Mouse (Mus musculus) hindbrain, embryonic 12.5 days (tissue): ENCODE measurements around the gene Cd59a. TPM values are rescaled to one million over a fixed set of nuclear protein-coding genes. Genes with fewer than 3 reads are reported as not detected.
A peak's percentile ranks its signal among the peaks of the same experiment; 100 is the strongest.

Experiments used
- ATAC-seq: fragments of 200-750 bp; cut with Nextera tagmentation; 2 replicates; pipeline ENCODE4 v1.8.0; 2017; ENCODE audit warnings: moderate TSS enrichment; ENCODE audit not compliant: low FRiP score
- H3K27ac ChIP-seq: fragments of 300-500 bp; sonication (generic); 2 replicates; pipeline ENCODE4 v1.5.1; 2016; ENCODE audit warnings: mild to moderate bottlenecking
- H3K27me3 ChIP-seq: fragments of 300-500 bp; sonication (generic); 2 replicates; pipeline ENCODE4 v1.6.1; 2016; ENCODE audit warnings: mild to moderate bottlenecking
- H3K36me3 ChIP-seq: fragments of 300-500 bp; sonication (generic); 2 replicates; pipeline ENCODE4 v1.6.1; 2016; ENCODE audit warnings: mild to moderate bottlenecking
- H3K4me1 ChIP-seq: fragments of 300-500 bp; sonication (generic); 2 replicates; pipeline ENCODE4 v1.6.1; 2016
- H3K4me2 ChIP-seq: fragments of 300-500 bp; sonication (generic); replicated peaks from 2 replicates; pipeline ENCODE4 v1.6.1; 2016; ENCODE audit warnings: mild to moderate bottlenecking
- H3K4me3 ChIP-seq: fragments of 300-500 bp; sonication (generic); 2 replicates; pipeline ENCODE4 v1.5.1; 2016; ENCODE audit warnings: mild to moderate bottlenecking
- H3K9ac ChIP-seq: fragments of 300-500 bp; sonication (generic); 2 replicates; pipeline ENCODE4 v1.6.1; 2016; ENCODE audit warnings: mild to moderate bottlenecking, moderate library complexity
- H3K9me3 ChIP-seq: fragments of 300-500 bp; sonication (generic); replicated peaks from 2 replicates; pipeline ENCODE4 v1.6.1; 2016; ENCODE audit warnings: mild to moderate bottlenecking
- WGBS: fragments of 180-500 bp; shearing (Covaris S2); methylation state at CpG from one replicate; pipeline ENCODE4 v1.1.7; 2016; 5-methylcytosine and 5-hydroxymethylcytosine counted together
- polyA plus RNA-seq: library from polyadenylated mRNA; unstranded; fragments of >200 nt; fragmentation: Nextera tagmentation; extraction: Ambion mirVana; gene quantifications from 2 replicates; pipeline ENCODE4 v1.2.1, GENCODE M21; 2016

The Cd59a gene
- polyA plus RNA-seq, 1 experiment from 2014 or later: 23.2 TPM

DNA sequence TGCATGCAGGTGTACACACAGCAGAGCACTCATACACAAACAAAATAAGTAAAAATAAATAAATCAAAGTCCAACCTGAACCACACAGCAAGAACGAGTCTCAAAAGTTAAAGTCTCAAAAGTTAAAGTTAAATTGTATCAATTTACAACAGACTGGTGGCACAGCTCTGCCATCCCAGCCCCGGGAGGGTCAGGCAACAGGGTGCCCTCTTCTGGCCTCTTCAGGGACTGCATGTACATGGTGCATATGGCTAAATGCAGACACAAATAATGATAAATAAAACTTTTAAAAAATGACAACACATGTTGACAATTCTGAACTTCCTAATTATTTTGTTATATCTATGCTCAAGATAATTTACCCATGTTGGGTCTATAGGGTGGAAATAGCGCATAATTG lies 35.4 kb downstream of the Cd59a start:
- WGBS: 71% methylated on average over 3 of the region's 3 CpGs
- Histone ChIP-seq H3K4me1 (no peaks in the 10 kb centered on the region), H3K9me3 (no peaks in the 10 kb centered on the region), H3K36me3 (no peaks in the 10 kb centered on the region), H3K27me3 (peaks cover 6% of the 10 kb centered on the region; the same call in 1 of the 2 replicates), H3K9ac (no peak overlapping the region), H3K27ac (no peak overlapping the region), H3K4me3 (no peak overlapping the region), H3K4me2 (no peak overlapping the region)
- no peak for ATAC-seq

DNA sequence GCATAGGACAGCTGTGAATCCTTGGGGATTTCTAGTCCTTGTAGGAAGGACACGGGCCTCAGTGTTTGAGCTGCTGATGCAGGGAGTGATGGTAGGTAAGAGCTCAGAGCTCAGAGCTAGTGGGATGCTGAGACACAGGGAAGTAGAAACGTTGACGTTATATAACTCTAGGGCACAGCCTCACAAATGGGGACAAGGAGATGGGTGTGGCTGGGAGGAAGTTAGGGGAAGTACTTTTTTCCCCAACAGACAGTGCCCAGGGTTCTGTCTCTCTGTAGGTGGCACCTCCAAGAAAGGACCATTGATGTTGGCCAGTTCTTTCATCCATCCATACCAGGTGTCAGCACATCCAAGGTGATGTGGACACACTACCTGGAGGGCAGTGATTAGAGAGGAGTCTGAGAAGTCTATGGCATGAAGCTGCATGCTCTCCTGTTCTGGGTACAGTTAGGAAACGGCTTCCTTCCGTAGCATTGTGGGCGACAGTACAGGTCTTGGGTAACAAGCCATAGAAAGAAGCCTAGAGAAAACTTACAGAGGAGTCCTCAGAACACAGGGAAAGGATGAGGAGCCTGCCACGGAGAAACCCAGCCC lies 36.8 kb downstream of the Cd59a start:
- Histone ChIP-seq H3K9me3 (no peaks in the 10 kb centered on the region), H3K4me3 (no peak overlapping the region), H3K27ac (no peak overlapping the region), H3K9ac (no peak overlapping the region), H3K4me1 (no peaks in the 10 kb centered on the region), H3K27me3 (no peaks in the 10 kb centered on the region), H3K36me3 (no peaks in the 10 kb centered on the region), H3K4me2 (no peak overlapping the region)
- WGBS: 76% methylated on average over 7 of the region's 7 CpGs
- no peak for ATAC-seq

DNA sequence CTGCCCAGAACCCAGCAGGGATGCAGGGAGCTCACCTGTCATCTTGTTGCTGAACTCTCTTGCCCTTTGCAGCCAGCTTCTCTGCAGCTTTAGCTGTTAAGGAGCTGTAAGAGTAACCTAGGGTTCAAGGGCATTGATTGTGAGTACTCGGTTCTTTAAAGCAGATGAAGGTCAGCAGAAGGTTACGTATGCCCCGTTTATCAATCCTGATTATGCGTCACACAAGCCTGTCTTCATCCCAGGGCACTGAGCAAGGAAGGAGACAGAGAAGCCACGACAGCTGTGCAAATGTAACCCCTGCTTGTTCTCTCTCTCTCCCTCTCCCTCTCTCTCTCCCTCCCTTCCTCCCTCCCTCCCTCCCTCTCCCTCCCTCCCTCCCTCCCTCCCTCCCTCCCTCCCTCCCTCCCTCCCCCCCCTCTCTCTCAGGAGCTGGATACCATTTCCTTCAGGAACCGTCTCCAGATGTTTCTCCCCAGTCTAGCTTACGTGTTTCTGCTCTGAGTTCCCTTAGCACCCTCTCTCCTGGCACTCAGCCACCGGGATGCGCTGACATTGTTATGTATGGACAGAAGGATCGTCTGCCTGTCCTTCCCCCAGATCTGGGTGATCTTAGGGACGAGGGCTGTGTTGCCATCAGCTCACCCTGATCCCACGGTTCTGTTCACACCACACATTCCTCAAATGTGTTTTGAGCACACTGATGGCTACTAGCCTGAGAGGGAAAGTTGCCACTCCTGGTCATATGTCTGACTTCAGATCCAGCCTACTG lies 37.6 kb downstream of the Cd59a start:
- 53% methylated on average over 11 of the region's 12 CpGs for WGBS
- no peak overlapping the region for H3K4me3 ChIP-seq
- no peak for ATAC-seq

DNA sequence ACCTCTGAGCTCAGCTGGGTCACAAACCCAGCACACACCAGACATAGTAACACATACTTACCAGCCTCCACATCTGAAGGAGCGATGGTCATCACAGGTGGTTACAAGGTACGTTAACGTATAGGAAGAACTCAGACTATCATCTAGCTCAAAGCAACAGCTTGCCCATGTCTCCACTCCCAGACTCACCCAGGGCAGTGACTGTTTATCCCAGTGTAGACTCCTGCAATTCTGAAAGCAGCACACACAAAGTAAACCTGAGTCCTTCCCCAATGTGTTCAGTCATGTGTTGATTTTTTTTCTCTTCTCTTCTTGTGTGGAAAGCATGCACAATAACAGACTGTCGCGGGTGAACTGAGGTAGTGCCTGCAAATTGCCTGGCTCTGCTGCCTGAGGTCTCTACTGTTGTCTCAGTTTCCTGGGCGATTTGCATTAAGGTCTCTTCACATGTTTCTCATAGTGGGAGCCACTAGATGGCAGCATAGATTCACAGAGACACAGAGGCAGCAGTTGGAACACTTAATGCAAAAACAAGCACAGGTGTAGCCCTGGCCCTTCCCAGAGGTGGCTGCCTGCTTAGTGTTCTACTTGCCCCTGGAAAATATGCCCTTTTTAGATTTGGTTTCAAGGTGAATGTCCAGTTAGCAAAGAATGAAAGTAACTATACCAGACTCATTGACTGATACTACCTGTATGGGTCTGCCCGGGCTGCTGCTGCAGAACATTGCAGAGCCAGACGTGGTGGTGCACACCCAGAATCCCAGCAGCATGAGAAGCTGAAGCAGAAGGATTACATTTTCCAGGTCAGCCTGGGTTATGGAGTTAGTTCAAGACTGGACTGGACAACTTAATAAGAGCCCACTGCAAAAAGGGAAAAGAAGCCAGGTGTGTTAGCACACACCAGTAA lies 38.8 kb downstream of the Cd59a start:
- Histone ChIP-seq H3K36me3 (no peaks in the 10 kb centered on the region), H3K9ac (no peak overlapping the region), H3K4me3 (no peak overlapping the region), H3K27ac (no peak overlapping the region), H3K4me2 (no peak overlapping the region), H3K27me3 (no peaks in the 10 kb centered on the region), H3K9me3 (no peaks in the 10 kb centered on the region), H3K4me1 (no peaks in the 10 kb centered on the region)
- 47% methylated on average over 8 of the region's 8 CpGs for WGBS
- peak; percentile 56 for ATAC-seq

More for the DNA sequence above, 37.6 kb downstream of the Cd59a start:
- no peak overlapping the region for H3K9ac ChIP-seq
- no peak overlapping the region for H3K27ac ChIP-seq
- no peaks in the 10 kb centered on the region for H3K27me3 ChIP-seq
- H3K36me3 ChIP-seq: no peaks in the 10 kb centered on the region
- H3K4me2 ChIP-seq: no peak overlapping the region
- no peaks in the 10 kb centered on the region for H3K4me1 ChIP-seq
- H3K9me3 ChIP-seq: no peaks in the 10 kb centered on the region

DNA sequence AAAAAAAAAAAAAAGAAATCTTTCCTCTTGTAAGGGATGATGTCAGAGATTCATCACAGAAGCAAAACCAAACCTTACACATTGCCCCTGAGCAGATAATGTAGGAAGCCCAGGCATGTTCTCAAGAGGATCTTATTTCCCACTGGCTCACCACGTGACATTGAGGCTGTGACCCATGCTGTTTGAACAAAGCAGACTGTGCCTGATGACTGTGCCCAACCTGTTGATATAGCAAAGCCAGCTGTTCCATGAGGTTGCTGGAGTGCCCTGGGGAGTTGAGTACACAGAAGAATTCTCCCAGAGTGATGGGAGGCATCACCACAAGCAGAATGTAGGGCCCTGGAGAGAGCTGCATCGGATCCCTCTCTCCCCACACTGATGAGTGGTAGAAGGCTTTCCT lies 40.3 kb downstream of the Cd59a start:
- Histone ChIP-seq H3K27me3 (no peaks in the 10 kb centered on the region), H3K4me3 (no peak overlapping the region), H3K9ac (no peak overlapping the region), H3K4me2 (no peak overlapping the region), H3K36me3 (no peaks in the 10 kb centered on the region), H3K4me1 (no peaks in the 10 kb centered on the region), H3K27ac (no peak overlapping the region), H3K9me3 (no peaks in the 10 kb centered on the region)
- WGBS: 65% methylated on average over 2 of the region's 2 CpGs
- no peak for ATAC-seq

DNA sequence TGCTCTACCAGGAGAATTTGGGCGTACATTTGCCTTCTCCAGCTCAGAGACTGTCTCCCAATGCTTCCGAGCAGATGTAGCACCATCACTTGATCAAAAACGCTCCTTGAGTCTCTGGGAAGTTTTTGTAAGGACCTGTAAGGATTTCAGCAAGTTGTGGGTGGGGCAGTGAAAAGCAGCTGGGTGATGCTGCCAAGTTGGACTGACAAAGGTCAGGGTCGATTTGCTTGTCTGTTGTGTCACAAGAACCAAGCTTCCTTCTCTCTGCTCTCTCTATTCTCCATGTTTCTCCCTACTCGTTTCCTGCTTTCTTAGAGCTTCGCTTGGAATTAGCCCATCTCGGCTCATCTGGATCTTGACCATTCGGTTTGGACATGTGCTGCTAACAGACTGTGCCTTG lies 46.5 kb downstream of the Cd59a start:
- Histone ChIP-seq H3K4me3 (no peak overlapping the region), H3K4me2 (no peak overlapping the region), H3K36me3 (no peaks in the 10 kb centered on the region), H3K27ac (no peak overlapping the region), H3K4me1 (no peaks in the 10 kb centered on the region), H3K9me3 (no peaks in the 10 kb centered on the region), H3K27me3 (no peaks in the 10 kb centered on the region), H3K9ac (no peak overlapping the region)
- ATAC-seq: no peak
- 91% methylated on average over 8 of the region's 8 CpGs for WGBS

DNA sequence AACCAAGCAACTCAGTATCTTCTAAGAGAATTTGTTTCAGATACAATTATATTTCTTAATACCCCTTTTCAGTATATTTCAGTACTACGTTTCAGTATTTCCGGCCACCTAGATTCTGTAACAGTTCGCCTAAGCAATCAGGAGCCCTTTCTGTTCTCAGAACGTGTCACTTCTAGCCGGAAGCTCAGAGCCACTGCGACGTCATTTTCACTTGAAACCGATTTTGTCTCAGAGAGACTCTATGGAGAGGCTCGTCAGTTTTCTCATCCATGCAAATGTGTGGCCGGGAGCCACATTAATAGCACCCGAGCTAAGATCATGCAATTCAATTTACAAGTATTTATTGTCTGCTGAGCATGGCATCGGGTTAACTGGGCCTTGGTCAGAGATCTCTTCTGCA lies 48.4 kb downstream of the Cd59a start:
- no peak for ATAC-seq
- no peak overlapping the region for H3K9ac ChIP-seq
- no peak overlapping the region for H3K4me2 ChIP-seq
- no peaks in the 10 kb centered on the region for H3K9me3 ChIP-seq
- H3K4me1 ChIP-seq: no peaks in the 10 kb centered on the region
- H3K36me3 ChIP-seq: no peaks in the 10 kb centered on the region
- H3K4me3 ChIP-seq: no peak overlapping the region
- H3K27ac ChIP-seq: no peak overlapping the region
- WGBS: 91% methylated on average over 12 of the region's 12 CpGs
- H3K27me3 ChIP-seq: no peaks in the 10 kb centered on the region

DNA sequence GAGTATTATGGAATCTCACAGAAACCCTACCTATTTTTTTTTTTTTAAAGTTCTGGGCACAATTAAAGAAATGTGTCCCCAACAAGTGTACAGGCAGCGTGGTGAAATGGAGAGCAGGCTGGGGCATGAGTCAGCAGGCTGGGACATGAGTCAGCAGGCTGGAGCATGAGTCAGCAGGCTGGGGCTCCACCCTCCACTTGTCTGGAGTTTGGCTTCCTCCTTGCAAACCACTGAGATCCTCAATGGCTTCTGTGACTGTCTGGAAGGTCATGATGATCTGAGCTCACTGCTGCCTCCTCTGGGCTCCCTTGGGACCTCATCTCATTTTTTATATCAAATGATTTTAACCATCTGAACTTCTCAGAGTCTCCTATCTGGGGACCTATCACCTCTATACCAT lies 50.4 kb downstream of the Cd59a start:
- Histone ChIP-seq H3K4me1 (no peaks in the 10 kb centered on the region), H3K9me3 (no peaks in the 10 kb centered on the region), H3K4me2 (no peak overlapping the region), H3K9ac (no peak overlapping the region), H3K27me3 (no peaks in the 10 kb centered on the region), H3K4me3 (no peak overlapping the region), H3K27ac (no peak overlapping the region), H3K36me3 (no peaks in the 10 kb centered on the region)
- 80% methylated on average over 1 of the region's 1 CpGs for whole genome bisulfite sequencing
- no peak for ATAC-seq

DNA sequence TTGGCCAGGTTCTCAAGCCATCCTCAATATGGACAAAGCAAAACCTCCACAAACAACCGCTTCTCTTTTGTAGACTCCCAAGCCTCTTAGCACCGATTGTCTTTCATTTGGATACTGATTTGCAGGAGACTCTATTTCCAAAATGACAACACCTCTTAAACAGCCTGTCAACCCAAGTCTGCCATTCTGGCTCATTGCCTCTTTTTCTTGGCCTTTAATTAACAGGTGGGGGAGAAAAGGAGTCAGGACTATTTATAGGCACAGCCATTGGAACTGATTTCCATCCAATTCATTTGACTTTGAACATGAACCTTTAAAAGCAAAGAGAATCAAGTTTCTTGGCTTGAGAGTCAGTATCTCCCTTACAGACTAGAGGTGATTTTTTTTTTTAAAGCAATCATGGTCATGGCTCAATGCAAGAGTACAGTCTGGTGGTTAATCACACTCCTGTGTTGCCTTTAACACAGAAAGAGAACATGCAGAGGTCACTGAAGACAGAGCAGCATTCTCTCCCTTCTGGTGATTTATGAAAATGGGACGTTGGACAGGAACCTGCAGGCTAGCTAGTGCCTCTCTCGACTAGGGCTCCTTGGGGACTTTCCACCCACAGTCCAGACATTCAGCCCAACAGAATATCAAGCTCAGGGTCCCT lies 52.4 kb downstream of the Cd59a start:
- WGBS: 80% methylated on average over 4 of the region's 4 CpGs
- no peaks in the 10 kb centered on the region for H3K4me1 ChIP-seq
- no peak overlapping the region for H3K9ac ChIP-seq
- no peak overlapping the region for H3K27ac ChIP-seq
- H3K27me3 ChIP-seq: no peaks in the 10 kb centered on the region
- H3K4me2 ChIP-seq: no peak overlapping the region
- no peaks in the 10 kb centered on the region for H3K36me3 ChIP-seq
- ATAC-seq: no peak
- no peak overlapping the region for H3K4me3 ChIP-seq
- H3K9me3 ChIP-seq: no peaks in the 10 kb centered on the region

DNA sequence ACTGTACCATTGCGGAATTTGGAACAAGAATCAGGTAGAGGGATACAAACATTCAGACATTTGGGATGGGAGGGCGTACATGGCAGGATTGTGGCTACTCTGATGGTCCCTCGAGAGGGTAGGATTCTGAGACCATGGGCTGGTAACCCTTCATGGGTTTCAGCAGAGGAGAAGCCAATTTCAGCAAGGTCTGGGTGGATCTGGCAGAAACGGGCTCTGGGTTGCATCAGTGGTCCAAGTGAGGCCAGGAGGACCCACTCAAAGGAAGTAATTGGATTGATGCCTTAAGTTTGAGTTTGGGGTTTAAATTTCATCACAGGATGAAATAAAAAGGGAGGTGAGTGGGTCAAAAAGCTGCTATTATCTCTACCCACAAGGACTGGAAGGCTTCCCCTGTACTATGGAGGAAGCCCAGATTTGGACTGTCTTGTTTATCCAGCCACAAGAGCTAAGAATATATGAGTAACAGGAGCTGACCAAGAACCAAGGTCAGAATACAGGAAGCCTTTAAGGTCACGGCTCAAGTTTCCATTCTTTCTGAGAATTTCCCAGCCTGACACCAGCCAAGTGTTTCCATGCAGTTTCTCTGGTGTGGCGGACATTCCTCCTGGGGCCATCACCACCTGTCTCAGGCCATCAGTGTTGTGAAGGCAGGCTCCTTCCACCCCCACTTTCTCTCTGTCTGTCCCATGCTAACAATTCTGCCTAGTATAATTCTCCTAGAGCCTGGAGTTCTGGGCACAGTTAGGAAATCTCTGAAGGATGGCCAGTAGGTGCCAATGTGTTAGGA lies 55.2 kb downstream of the Cd59a start:
- Histone ChIP-seq H3K27me3 (no peaks in the 10 kb centered on the region), H3K9me3 (no peaks in the 10 kb centered on the region), H3K4me2 (no peak overlapping the region), H3K4me1 (no peaks in the 10 kb centered on the region), H3K4me3 (no peak overlapping the region), H3K36me3 (no peaks in the 10 kb centered on the region), H3K9ac (no peak overlapping the region), H3K27ac (no peak overlapping the region)
- no peak for ATAC-seq
- WGBS: 79% methylated on average over 6 of the region's 6 CpGs

DNA sequence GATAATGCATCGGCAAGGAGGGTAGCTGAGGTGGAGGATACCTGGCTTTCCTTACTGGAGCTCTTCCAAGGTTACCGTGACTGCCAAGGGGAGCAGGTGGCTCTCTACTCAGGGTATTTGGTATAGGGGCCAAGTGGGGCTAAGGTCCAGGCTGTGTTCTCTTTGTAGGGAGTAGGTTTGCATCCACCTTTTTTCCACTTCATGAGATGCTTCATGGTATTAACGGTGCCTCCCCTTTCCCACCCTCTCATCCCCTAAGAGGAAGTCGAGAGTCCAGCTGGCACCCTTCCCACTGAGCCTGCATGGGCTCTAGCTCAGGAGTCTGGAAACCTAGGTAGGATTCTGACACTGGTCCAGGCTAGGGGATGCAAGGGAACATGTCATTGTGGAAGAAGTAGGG lies 57.7 kb downstream of the Cd59a start:
- no peak overlapping the region for H3K9ac ChIP-seq
- no peaks in the 10 kb centered on the region for H3K36me3 ChIP-seq
- no peak for ATAC-seq
- 90% methylated on average over 4 of the region's 4 CpGs for WGBS
- no peak overlapping the region for H3K27ac ChIP-seq
- no peak overlapping the region for H3K4me3 ChIP-seq
- no peaks in the 10 kb centered on the region for H3K27me3 ChIP-seq
- no peaks in the 10 kb centered on the region for H3K9me3 ChIP-seq
- no peaks in the 10 kb centered on the region for H3K4me1 ChIP-seq
- no peak overlapping the region for H3K4me2 ChIP-seq
